Mouse (Mus musculus): ENCODE measurements around the gene Htra2. TPM values are rescaled to one million over a fixed set of nuclear protein-coding genes. Genes with fewer than 3 reads are reported as not detected.

The Htra2 gene
- polyA plus RNA-seq, 1 experiment: 119 TPM

DNA sequence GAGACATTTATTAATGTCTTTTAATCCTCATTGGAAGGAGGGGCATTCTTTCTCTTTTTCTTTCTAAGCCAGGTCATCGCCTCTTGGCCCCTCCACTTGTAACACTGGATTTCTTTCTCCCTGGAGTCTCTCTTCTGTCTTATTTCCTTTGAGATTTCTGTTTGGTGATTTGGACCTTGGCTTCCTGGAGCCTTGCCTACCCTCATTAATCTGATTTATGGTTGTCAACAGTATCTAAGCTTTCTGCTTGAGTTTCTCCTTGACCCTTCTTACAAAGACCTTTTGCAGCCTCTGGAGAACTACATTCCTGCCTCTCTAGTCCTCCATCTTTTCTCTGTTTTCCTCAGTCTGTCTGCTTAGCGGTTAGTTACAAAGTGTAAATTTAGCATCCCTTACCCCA, 43.3 kb upstream of the Htra2 start:
- no peaks in the 10 kb centered on the region for H3K79me3 ChIP-seq (ENCODE audit: low read depth)
- H3K36me3 ChIP-seq (ENCODE audit: control insufficient read depth, insufficient read depth): no peaks in the 10 kb centered on the region
- no peak for TF ChIP-seq CTCF (IDR thresholded peaks at IDR 0.05; ENCODE audit: control insufficient read depth, insufficient read depth, insufficient read length)
- TF ChIP-seq MAX (IDR thresholded peaks at IDR 0.05): no peak
- no peak for TF ChIP-seq MYOD1 (IDR thresholded peaks at IDR 0.05; ENCODE audit: control insufficient read depth, insufficient read length, low read depth)
- TF ChIP-seq FOSL1 (IDR thresholded peaks at IDR 0.05; ENCODE audit: insufficient read depth, low read length, poor library complexity, severe bottlenecking): no peak
- TF ChIP-seq CEBPB (IDR thresholded peaks at IDR 0.05; ENCODE audit: low read depth): no peak
- no peak for TF ChIP-seq USF1 (IDR thresholded peaks at IDR 0.05; ENCODE audit: low read depth)
- no peak for TF ChIP-seq MYOG (IDR thresholded peaks at IDR 0.05; ENCODE audit: control insufficient read depth, extremely low read depth, insufficient read length)
- H3K27me3 ChIP-seq (ENCODE audit: control insufficient read depth, insufficient read depth, insufficient read length): peaks cover 4% of the 10 kb centered on the region
- no peaks in the 10 kb centered on the region for H3K79me2 ChIP-seq (ENCODE audit: control insufficient read depth, insufficient read depth)
- no peak overlapping the region for H3ac ChIP-seq (ENCODE audit: control insufficient read depth, insufficient read length, low read depth)
- no peak overlapping the region for H3K4me3 ChIP-seq (ENCODE audit: insufficient read depth, poor library complexity, severe bottlenecking)

DNA sequence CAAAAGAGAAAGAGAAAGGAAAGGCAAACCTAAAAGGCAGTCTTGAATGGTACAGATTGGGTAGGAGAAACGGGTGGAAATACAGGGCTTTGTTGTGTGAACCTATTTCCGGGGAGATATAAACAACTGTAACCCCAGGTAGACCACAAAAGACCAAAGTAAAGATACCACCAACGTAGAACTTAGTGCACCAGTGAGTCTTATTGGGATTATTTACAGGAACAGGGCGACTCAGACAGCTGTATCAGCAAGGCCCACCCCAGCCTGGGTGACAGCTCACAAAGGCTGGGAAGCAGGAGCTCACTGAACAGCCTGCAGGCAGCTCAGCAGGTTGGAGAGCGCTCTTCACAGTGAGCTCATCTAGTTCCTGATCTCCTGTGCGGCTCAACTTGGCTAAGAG, 40.9 kb upstream of the Htra2 start:
- TF ChIP-seq MYOG (IDR thresholded peaks at IDR 0.05; ENCODE audit: control insufficient read depth, extremely low read depth, insufficient read length) (no peak), FOSL1 (IDR thresholded peaks at IDR 0.05; ENCODE audit: insufficient read depth, low read length, poor library complexity, severe bottlenecking) (no peak), MYOD1 (IDR thresholded peaks at IDR 0.05; ENCODE audit: control insufficient read depth, insufficient read length, low read depth) (no peak), CTCF (IDR thresholded peaks at IDR 0.05; ENCODE audit: control insufficient read depth, insufficient read depth, insufficient read length) (no peak)
- Histone ChIP-seq H3K79me2 (ENCODE audit: control insufficient read depth, insufficient read depth) (no peaks in the 10 kb centered on the region), H3K36me3 (ENCODE audit: control insufficient read depth, insufficient read depth) (no peaks in the 10 kb centered on the region), H3K79me3 (ENCODE audit: low read depth) (no peaks in the 10 kb centered on the region), H3K27me3 (ENCODE audit: control insufficient read depth, insufficient read depth, insufficient read length) (peaks cover 7% of the 10 kb centered on the region), H3ac (ENCODE audit: control insufficient read depth, insufficient read length, low read depth) (no peak overlapping the region), H3K4me3 (ENCODE audit: insufficient read depth, poor library complexity, severe bottlenecking) (no peak overlapping the region)

DNA sequence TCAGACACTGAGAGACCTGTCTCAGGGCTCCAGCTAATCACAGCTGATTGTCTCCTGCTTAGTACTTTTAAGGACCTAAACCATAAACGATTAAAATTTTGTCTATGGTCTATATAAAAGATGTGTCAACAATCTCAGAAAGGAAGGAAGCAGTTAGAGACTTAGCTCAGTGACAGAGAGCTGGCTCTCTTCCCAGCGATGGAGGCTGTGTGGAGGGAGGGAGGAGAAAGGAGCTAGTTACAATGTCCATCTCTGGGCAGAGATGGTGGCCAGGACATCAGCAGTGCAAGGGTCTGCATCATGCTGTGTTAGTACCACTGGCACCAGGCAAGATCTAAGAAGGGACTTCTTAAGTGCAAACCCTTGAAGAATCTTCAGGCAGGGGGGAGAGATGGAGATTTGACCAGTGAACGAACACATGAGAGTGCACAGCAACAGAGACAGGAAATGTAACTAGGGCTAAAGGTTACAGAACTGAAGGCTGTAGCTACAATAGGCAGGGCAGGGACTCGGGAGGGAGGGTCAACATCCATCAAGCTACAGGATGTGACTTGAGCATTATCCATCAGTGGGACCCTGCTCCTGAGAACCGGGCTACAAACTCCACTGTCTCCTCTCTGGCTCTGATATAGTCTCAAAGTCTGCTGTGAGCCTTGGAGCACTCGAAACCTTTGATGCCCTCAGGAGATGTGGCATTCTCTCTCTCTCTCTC, 37.5 kb upstream of the Htra2 start:
- H3K36me3 ChIP-seq (ENCODE audit: control insufficient read depth, insufficient read depth): no peaks in the 10 kb centered on the region
- TF ChIP-seq FOSL1 (IDR thresholded peaks at IDR 0.05; ENCODE audit: insufficient read depth, low read length, poor library complexity, severe bottlenecking): no peak
- TF ChIP-seq MAX (IDR thresholded peaks at IDR 0.05): no peak
- TF ChIP-seq MYOG (IDR thresholded peaks at IDR 0.05; ENCODE audit: control insufficient read depth, extremely low read depth, insufficient read length): no peak
- TF ChIP-seq MYOD1 (IDR thresholded peaks at IDR 0.05; ENCODE audit: control insufficient read depth, insufficient read length, low read depth): no peak
- TF ChIP-seq CTCF (IDR thresholded peaks at IDR 0.05; ENCODE audit: control insufficient read depth, insufficient read depth, insufficient read length): no peak
- no peak for TF ChIP-seq CEBPB (IDR thresholded peaks at IDR 0.05; ENCODE audit: low read depth)
- TF ChIP-seq USF1 (IDR thresholded peaks at IDR 0.05; ENCODE audit: low read depth): no peak
- no peak overlapping the region for H3ac ChIP-seq (ENCODE audit: control insufficient read depth, insufficient read length, low read depth)
- no peaks in the 10 kb centered on the region for H3K79me2 ChIP-seq (ENCODE audit: control insufficient read depth, insufficient read depth)
- H3K27me3 ChIP-seq (ENCODE audit: control insufficient read depth, insufficient read depth, insufficient read length): peaks cover 33% of the 10 kb centered on the region
- H3K4me3 ChIP-seq (ENCODE audit: insufficient read depth, poor library complexity, severe bottlenecking): no peak overlapping the region
- H3K79me3 ChIP-seq (ENCODE audit: low read depth): no peaks in the 10 kb centered on the region

DNA sequence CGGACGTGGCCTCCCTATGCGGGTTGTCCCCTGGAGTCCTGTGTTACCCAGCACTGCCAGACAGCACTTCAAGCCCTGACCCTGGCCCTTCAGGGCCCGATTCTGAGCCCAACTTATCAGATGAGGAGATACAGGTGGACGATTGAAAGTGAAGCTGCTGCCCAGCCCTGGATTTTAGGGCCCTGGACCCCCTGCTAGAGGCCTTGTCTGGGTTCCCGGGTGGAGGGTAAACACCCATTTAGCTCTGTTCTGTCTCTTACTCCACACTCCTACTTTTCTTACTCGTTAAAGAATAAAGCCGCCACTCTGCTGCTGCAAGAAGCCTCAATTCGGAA, 32.8 kb upstream of the Htra2 start:
- Histone ChIP-seq H3ac (ENCODE audit: control insufficient read depth, insufficient read length, low read depth) (no peak overlapping the region), H3K79me3 (ENCODE audit: low read depth) (no peaks in the 10 kb centered on the region), H3K36me3 (ENCODE audit: control insufficient read depth, insufficient read depth) (no peaks in the 10 kb centered on the region), H3K79me2 (ENCODE audit: control insufficient read depth, insufficient read depth) (no peaks in the 10 kb centered on the region), H3K27me3 (ENCODE audit: control insufficient read depth, insufficient read depth, insufficient read length) (peaks cover 52% of the 10 kb centered on the region), H3K4me3 (ENCODE audit: insufficient read depth, poor library complexity, severe bottlenecking) (no peak overlapping the region)
- no peak for TF ChIP-seq MYOD1 (IDR thresholded peaks at IDR 0.05; ENCODE audit: control insufficient read depth, insufficient read length, low read depth)
- TF ChIP-seq FOSL1 (IDR thresholded peaks at IDR 0.05; ENCODE audit: insufficient read depth, low read length, poor library complexity, severe bottlenecking): no peak
- TF ChIP-seq USF1 (IDR thresholded peaks at IDR 0.05; ENCODE audit: low read depth): no peak
- no peak for TF ChIP-seq CEBPB (IDR thresholded peaks at IDR 0.05; ENCODE audit: low read depth)
- TF ChIP-seq MAX (IDR thresholded peaks at IDR 0.05): no peak
- no peak for TF ChIP-seq CTCF (IDR thresholded peaks at IDR 0.05; ENCODE audit: control insufficient read depth, insufficient read depth, insufficient read length)
- no peak for TF ChIP-seq MYOG (IDR thresholded peaks at IDR 0.05; ENCODE audit: control insufficient read depth, extremely low read depth, insufficient read length)

DNA sequence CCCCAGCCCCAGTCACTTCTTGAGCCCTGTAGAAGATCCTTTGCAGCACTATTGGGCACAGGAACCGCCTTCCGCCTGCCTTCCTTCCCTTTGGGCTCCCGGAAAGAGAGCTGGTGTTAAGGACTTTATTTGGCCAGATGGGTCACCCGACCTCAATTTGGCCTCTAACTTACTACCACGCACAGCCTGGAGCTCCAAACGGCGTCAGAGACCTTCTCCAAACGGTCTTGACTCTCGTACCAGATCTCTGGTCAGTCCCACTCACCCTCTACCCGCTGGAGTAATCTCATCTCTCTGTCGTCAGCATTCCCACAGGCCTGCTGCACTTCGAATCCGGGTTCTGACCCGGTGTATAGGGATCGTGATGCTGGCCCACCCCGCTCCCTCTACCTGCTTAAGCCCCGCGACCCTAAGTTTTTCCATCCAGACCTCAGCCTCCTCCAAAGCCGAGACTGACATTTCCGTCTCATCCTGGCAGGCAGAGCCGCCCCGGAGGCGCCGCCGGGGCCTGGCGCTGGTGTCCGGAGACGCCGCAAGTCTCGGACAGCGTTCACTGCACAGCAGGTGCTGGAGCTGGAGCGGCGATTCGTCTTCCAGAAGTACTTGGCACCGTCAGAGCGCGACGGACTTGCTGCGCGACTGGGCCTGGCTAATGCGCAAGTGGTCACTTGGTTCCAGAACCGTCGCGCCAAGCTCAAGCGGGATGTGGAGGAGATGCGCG, 32.3 kb upstream of the Htra2 start:
- H3K79me3 ChIP-seq (ENCODE audit: low read depth): no peaks in the 10 kb centered on the region
- H3K4me3 ChIP-seq (ENCODE audit: insufficient read depth, poor library complexity, severe bottlenecking): no peak overlapping the region
- no peaks in the 10 kb centered on the region for H3K36me3 ChIP-seq (ENCODE audit: control insufficient read depth, insufficient read depth)
- TF ChIP-seq MYOG (IDR thresholded peaks at IDR 0.05; ENCODE audit: control insufficient read depth, extremely low read depth, insufficient read length) (no peak), CTCF (IDR thresholded peaks at IDR 0.05; ENCODE audit: control insufficient read depth, insufficient read depth, insufficient read length) (no peak), CEBPB (IDR thresholded peaks at IDR 0.05; ENCODE audit: low read depth) (no peak), MYOD1 (IDR thresholded peaks at IDR 0.05; ENCODE audit: control insufficient read depth, insufficient read length, low read depth) (no peak), FOSL1 (IDR thresholded peaks at IDR 0.05; ENCODE audit: insufficient read depth, low read length, poor library complexity, severe bottlenecking) (no peak), USF1 (IDR thresholded peaks at IDR 0.05; ENCODE audit: low read depth) (no peak), MAX (IDR thresholded peaks at IDR 0.05) (no peak)
- H3K79me2 ChIP-seq (ENCODE audit: control insufficient read depth, insufficient read depth): no peaks in the 10 kb centered on the region
- peaks cover 48% of the 10 kb centered on the region for H3K27me3 ChIP-seq (ENCODE audit: control insufficient read depth, insufficient read depth, insufficient read length)
- no peak overlapping the region for H3ac ChIP-seq (ENCODE audit: control insufficient read depth, insufficient read length, low read depth)
